Mouse (Mus musculus): Measurements from ENCODE around the gene Tctn1. TPM values are rescaled to one million over a fixed set of nuclear protein-coding genes. Genes with fewer than 3 reads are reported as not detected.

Gene Tctn1
- total RNA-seq, 4 experiments from 2014 or later, result 15.0 to 16.6 (median 15.7) TPM

DNA sequence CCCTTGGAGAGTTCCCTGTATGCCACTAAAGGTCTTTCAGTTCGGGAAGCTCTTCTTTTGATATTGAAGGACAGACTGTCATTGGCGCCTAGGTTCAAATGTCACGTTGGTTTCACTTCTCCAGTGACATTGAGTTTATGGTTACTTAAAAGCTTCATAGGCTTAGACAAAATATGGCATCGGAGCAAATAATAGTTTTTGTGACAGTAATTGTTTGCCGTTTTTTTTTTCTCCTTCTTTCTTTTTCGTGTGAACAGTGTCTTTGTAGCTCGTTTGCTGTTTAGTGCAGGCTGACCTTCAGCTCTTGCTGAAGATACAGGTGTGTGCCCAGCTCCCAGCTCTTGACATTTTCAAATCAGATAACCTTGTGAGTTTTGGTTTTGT lies 21.5 kb upstream of the Tctn1 start:
- no peak for DNase-seq (ENCODE audit: low spot score in 2 of 2)

- peak in 1 of 2 experiments; percentile 28 for DNase-seq (ENCODE audit: low spot score in 2 of 2)
These were observed 20.9 kb upstream of the Tctn1 start for GRCm38 (mm10) chr5:122285029-122285766.

DNA sequence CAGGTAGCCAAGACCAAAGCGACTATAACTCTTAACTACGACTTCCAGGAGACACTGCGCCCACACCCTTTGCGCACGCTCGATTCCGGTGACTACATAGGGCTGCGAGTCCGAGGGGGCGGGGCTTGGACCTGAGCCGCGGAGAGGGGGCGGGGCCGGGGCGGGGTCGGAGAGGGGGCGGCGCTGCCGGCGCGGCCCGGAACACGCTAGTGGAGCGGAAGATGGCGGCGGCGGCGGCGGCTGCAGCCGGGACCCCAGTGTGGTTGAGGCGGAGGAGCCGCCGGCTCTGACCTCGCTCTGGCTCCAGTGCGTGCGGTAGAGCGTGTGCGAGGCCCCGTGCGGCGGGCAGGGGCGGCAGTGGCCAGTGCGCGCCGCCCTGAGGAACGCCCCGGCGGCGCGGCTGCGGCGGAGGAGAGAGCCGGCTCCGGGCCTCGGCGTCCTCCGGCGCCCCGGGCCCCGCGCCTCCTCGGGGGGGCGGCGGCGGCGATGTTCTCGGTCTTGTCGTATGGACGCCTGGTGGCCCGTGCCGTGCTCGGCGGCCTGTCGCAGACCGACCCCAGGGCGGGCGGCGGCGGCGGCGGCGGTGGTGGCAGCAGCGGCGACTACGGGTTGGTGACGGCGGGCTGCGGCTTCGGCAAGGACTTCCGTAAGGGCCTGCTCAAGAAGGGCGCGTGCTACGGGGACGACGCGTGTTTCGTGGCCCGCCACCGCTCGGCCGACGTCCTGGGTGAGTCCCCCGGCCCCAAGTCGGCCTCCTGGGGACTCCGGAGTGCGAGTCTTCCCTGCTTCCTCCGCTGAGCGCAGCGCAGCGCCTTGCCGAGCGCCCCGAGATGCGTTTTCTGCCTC lies 20.1 kb upstream of the Tctn1 start, which contains the start of gene Pptc7:
Pptc7 (plus strand) TSS at position 183 of the 846 bp plus-strand sequence.
- DNase-seq (ENCODE audit: low spot score in 2 of 2), result peak; percentile 65 to 88

DNA sequence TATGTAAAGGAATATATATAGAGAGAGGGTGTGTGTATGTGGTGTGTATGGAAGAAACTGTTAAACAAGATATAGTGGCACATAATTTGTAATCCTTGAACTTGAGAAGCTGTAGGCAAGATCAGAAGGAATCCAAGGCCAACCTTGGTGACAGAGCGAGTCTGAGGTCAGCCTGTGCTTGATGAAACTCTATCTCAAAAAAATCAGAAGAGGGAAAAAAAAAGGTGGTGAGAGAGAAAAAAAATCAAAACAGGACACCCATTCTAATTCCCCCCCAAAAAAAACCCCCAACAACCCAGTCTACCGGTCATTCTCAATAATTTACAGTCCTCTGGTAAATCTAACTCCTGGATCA lies 19.5 kb upstream of the Tctn1 start:
- DNase-seq (ENCODE audit: low spot score in 2 of 2), result no peak

DNA sequence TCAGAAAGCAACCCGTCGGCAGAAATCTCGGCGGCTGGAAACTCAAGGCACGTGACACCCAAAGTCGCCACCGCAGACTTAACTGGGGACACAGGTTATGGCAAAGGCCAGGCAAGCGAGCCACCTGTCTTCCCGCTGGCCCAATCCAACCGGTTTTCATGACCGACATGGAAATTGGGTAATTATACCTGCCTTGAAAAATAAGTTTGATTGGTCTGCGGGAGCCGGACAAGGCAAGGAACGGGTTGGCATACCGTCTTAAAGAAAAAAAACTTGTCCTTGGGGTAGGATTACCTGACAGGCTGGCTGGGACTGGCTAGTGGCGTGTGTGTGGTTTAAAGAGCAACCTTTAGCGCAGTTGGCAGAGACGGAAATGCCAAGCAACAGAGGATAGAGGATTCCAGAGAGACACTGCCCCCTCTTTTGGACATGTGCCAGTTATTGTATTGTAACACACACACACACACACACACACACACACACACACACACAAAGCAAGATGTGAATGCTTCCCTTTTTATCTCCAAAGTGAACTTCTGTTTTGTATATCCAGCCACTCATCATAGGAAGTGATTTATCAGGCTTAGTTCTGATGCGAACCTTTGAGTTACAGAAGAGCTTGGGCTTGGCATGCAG lies 16.7 kb upstream of the Tctn1 start:
- DNase-seq (ENCODE audit: low spot score in 2 of 2), result no peak

DNA sequence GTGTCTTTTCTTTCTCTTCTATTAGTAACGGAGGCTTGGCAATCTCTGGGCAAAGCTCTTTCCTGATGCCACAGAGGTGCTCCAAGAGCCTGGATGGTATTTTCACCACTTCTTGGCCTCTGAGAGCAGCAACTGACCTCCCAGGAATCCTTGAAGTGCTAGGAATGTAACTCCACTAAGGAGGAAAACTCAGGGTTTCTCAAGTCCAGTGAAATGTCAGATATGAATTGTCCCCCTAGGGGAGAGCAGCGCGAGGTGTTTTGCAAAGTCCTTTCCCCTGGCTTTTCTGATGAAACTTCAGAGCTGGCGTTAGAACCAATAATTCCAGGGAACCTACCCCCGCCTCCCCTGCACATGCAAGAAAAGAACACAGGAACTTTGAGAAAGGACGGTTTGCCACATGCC lies 16.2 kb upstream of the Tctn1 start:
- DNase-seq (ENCODE audit: low spot score in 2 of 2), result no peak

GRCm38 (mm10) chr5:122279799-122280421 lies 15.7 kb upstream of the Tctn1 start:
- no peak for DNase-seq (ENCODE audit: low spot score in 2 of 2)

- no peak for DNase-seq (ENCODE audit: low spot score in 2 of 2)
These were observed 14.7 kb upstream of the Tctn1 start for GRCm38 (mm10) chr5:122278946-122279345.

DNA sequence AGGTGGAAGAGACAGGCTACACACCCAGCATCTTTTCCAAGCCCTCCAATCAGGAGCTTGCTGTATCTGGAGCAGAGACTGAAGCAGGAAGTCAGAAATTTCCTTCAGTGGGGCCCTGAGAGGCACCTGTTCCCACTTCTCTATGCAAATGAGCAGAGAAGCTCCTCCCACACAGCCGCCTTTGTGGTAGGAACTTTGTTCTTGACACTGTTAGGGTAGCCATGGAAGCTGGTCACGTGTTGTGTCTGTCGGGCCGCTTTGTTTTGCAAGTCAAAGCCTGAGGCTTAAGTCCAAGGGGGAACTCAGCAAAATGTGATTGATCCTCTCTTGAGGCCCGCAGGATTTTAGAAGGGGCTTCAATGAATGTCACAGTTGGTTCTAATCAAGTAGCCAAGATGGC lies 10.5 kb upstream of the Tctn1 start:
- no peak for DNase-seq (ENCODE audit: low spot score in 2 of 2)

DNA sequence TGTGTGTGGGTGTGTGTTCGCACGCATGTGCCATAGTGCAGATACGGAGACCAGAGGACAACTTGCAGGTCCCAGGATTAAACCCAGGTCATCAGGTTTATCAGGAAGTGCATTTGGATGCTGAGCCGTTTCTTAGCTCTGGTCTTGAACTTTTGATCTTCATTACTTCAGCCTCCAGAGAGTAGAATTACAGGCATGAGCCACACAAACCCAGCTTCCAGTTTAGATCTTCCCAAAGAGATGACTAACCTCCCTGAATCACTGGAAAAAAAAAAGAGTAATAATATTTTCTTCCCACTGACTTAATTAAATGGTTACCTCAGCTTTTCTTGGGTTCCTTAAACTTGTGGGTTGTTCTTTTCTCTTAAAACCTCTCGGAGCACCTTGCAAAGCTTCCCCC lies 8.6 kb upstream of the Tctn1 start:
- DNase-seq (ENCODE audit: low spot score in 2 of 2), result no peak

DNA sequence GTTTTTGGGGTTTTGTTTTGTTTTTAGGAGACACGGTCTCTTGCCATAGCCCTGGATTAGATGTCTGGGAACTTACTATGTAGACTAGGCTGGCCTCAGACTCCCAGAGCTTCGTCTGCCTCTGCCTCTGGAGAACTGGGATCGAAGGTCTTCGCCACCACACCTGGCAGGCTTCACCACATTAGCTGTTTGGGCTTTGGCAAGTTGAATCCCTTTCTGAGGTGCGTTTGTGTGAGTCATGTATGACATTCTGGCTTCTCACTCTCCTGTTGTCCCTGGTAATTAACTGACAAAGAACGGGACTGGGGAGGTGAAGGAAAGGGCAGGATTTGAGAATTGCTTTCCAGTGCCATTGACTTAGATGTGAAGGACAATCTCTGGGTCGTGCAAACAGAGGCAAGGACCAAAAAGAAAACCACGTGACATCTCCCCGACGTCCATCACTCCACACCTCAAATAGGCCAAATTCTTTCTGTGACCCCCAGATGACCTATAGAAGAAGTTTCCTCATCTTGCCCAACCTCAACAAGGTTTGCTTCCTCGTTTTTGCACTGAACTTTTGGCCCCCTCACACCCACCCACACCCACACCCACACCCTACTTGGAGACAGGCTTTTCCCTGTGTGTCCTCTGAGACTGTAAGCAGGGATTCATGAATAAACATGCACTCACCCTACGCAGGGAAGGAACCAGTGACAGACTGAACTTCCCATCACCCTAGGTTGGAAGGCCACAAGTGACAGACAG lies 4.8 kb upstream of the Tctn1 start:
- DNase-seq (ENCODE audit: low spot score in 2 of 2), result no peak

DNA sequence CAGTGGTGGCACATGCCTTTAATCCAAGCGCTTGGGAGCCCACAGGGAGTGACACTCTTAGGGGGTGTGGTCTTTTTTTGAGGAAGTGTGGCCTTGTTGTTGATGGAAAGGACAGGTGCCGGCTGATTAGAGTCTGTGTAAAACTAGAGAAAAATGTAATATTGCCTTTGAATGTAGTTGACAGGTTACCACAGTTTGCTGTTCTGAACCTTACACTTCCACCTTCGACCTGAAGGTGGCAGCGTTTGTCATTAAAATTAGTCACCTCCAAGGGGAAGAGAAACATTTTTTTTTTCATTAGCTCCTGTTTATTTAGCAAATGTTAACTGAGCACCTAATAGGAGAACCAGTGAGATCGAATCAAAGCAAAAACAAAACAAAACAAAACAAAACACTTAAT lies 3.6 kb upstream of the Tctn1 start:
- peak in 1 of 2 experiments; percentile 70 for DNase-seq (ENCODE audit: low spot score in 2 of 2)

GRCm38 (mm10) chr5:122267136-122267535 lies 2.9 kb upstream of the Tctn1 start:
- no peak for DNase-seq (ENCODE audit: low spot score in 2 of 2)

DNA sequence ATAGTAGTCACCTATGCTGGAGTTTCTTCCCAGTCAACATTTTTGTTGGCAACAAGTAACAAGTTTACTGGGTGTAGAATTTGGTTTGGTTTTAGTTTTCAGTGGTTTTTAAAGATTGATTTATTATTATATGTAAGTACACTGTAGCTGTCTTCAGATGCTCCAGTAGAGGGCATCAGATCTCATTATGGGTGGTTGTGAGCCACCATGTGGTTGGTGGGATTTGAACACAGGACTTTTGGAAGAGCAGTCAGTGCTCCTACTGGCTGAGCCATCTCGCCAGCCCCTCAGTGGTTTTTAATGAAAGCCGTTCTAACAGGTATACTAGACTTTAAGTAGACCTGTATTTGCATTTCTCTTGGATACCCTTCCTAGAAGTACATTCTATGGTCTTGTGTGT lies 1.7 kb upstream of the Tctn1 start:
- DNase-seq (ENCODE audit: low spot score in 2 of 2), result no peak

DNA sequence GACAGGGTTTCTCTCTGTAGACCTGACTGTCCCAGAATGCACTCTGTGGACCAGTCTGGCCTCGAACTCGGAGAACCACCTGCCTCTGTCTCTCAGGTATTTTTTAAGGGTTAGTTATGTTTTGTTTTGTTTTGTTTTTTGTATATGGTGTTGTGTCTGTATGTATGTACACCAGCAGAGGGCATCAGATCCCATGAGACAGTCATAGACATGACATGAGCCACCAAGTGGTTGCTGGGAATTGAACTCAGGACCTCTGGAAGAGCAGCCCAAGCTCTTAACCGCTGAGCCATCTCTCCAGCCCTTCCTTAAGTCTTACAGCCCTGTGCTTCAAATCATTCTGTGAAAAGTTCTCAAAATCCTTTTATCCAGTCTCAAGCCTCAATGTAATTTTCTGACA lies 927 bp upstream of the Tctn1 start:
- no peak for DNase-seq (ENCODE audit: low spot score in 2 of 2)

- no peak for DNase-seq (ENCODE audit: low spot score in 2 of 2)
These were observed 2.2 kb downstream of the Tctn1 start for GRCm38 (mm10) chr5:122262104-122262503.

GRCm38 (mm10) chr5:122258027-122258741 lies 6.1 kb downstream of the Tctn1 start:
- DNase-seq (ENCODE audit: low spot score in 2 of 2), result no peak

DNA sequence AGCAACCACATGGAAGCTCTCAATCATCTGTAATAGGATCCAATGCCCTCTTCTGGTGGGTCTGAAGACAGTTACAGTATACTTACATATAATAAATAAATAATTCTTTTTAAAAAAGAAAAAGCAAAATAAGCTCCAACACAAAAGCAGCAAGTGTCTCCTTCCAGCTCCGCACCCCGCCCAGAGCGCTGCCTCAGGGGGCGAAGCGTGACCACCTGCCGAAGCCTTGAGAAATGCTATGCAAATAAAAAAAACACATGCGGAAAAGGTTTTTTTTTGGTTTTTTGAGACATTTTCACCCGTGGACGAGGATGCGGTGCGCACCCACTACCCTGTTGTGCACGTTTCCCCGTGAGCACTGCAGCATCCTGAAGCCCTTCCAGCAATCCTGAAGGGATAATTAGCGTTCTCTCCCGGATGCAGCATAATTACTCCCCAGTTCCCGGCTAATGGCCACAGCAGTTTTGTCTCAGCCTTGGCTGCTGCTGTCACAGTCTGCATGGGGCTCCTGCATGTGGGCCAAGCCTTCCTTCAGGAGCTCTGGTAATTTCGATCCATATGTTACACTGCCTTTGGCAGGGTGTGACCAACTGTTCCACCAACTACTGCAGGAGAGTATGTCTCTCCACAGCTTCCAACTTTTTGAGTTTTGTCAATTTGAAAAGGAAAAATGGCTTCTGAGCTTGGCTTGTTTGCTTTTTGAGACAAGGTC lies 12.2 kb downstream of the Tctn1 start:
- no peak for DNase-seq (ENCODE audit: low spot score in 2 of 2)

DNA sequence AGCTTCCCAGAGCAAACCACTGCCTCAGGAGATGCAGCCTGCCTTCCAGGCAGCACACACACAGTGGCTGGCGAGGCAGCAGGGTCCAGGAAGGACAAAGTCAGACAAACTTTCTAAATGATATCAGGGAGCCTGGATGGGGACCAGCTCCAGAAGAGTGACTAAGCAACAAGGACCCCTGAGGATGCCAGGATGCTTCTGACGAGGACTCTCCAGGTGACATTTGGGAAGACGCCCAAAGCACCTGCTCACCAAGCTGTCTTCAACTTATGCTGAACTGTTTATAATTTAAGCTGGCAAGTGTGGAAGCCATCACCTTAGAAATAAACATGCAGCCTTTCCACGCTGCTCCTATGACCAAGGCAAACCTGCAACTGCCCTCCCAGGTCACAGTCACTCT lies 15.0 kb downstream of the Tctn1 start:
- no peak for DNase-seq (ENCODE audit: low spot score in 2 of 2)

DNA sequence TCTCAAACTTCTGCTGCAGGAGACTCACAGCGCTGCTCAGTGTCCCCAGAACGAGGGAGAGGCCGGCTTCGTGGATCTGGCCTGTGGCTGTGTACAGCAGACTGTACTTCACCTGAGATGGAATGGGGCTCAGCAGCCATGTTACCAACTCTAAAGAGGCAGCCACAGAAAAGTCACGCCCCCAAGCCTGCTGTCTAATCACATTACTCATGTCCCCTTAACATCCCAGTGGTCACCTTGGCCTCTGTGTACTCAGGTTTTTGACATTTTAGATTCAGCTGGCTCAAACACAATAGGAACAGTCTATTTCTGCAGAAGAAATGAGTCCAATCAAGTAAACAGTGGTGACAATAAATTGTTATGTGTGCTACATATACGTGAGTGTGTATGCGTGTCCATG lies 16.3 kb downstream of the Tctn1 start:
- no peak for DNase-seq (ENCODE audit: low spot score in 2 of 2)
